Mouse (Mus musculus): ENCODE measurements at regions not wholly inside any gene's neighbourhood (a gene's known extent, or its start where the extent isn't known, plus 50 kb on each side); places are given as distances from the start of the nearest gene placed in this dataset.

GRCm38 (mm10) chr5:28571347-28571998 lies 104.4 kb upstream of the Shh start:
- DNase-seq (ENCODE audit: low read depth, low spot score), result no peak
- Histone ChIP-seq H3K27ac (ENCODE audit: control insufficient read depth, low read depth, low read length) (no peak overlapping the region), H3K27me3 (ENCODE audit: control insufficient read depth in 1 of 2, insufficient read depth in 2 of 2, low read length in 2 of 2) (no peaks in the 10 kb centered on the region), H3K79me2 (ENCODE audit: control insufficient read depth, insufficient read depth, low read length, poor library complexity) (no peaks in the 10 kb centered on the region), H3K4me3 (ENCODE audit: control insufficient read depth in 1 of 2, insufficient read depth in 1 of 2, low read depth in 2 of 2, low read length in 2 of 2) (no peak overlapping the region), H3K4me1 (ENCODE audit: control insufficient read depth in 1 of 2, insufficient read depth in 2 of 2, low read length in 2 of 2) (no peaks in the 10 kb centered on the region), H3K9me3 (replicated peaks; ENCODE audit: insufficient read depth, low read length) (no peaks in the 10 kb centered on the region), H3K36me3 (ENCODE audit: control insufficient read depth in 1 of 2, insufficient read depth in 2 of 2, low read length in 2 of 2) (no peaks in the 10 kb centered on the region), H3K9ac (ENCODE audit: control insufficient read depth, low read depth, low read length, poor library complexity, severe bottlenecking) (no peak overlapping the region)
- no peak for TF ChIP-seq USF1 (IDR thresholded peaks at IDR 0.05; ENCODE audit: low read depth, low read length)
- no peak for TF ChIP-seq ZKSCAN1 (IDR thresholded peaks at IDR 0.05; ENCODE audit: low read depth, low read length)
- TF ChIP-seq ELF1 (IDR thresholded peaks at IDR 0.05; ENCODE audit: low read depth, low read length), result no peak
- TF ChIP-seq MYC (IDR thresholded peaks at IDR 0.05; ENCODE audit: low read depth, low read length), result no peak
- no peak for TF ChIP-seq POLR2AphosphoS5 (IDR thresholded peaks at IDR 0.05; ENCODE audit: borderline replicate concordance, low read depth, low read length)
- no peak for TF ChIP-seq E2F4 (IDR thresholded peaks at IDR 0.05; ENCODE audit: borderline replicate concordance, low read depth, low read length)
- no peak for TF ChIP-seq CTCF (IDR thresholded peaks at IDR 0.05 in 2 of 3, conservative IDR thresholded peaks at IDR 0.05 in 1 of 3; ENCODE audit: control insufficient read depth in 1 of 3, insufficient read depth in 1 of 3, low read depth in 2 of 3, low read length in 3 of 3, poor library complexity in 1 of 3, severe bottlenecking in 1 of 3)
- no peak for TF ChIP-seq ZC3H11A (IDR thresholded peaks at IDR 0.05; ENCODE audit: low read depth, low read length)
- TF ChIP-seq GABPA (IDR thresholded peaks at IDR 0.05; ENCODE audit: low read depth, low read length), result no peak
- TF ChIP-seq ZNF384 (IDR thresholded peaks at IDR 0.05; ENCODE audit: low read depth, low read length), result no peak

GRCm38 (mm10) chr5:28568417-28568816 lies 101.4 kb upstream of the Shh start:
- Histone ChIP-seq H3K36me3 (ENCODE audit: control insufficient read depth in 1 of 2, insufficient read depth in 2 of 2, low read length in 2 of 2) (no peaks in the 10 kb centered on the region), H3K9me3 (replicated peaks; ENCODE audit: insufficient read depth, low read length) (no peaks in the 10 kb centered on the region), H3K9ac (ENCODE audit: control insufficient read depth, low read depth, low read length, poor library complexity, severe bottlenecking) (no peak overlapping the region), H3K4me1 (ENCODE audit: control insufficient read depth in 1 of 2, insufficient read depth in 2 of 2, low read length in 2 of 2) (no peaks in the 10 kb centered on the region), H3K27me3 (ENCODE audit: control insufficient read depth in 1 of 2, insufficient read depth in 2 of 2, low read length in 2 of 2) (no peaks in the 10 kb centered on the region), H3K27ac (ENCODE audit: control insufficient read depth, low read depth, low read length) (no peak overlapping the region), H3K4me3 (ENCODE audit: control insufficient read depth in 1 of 2, insufficient read depth in 1 of 2, low read depth in 2 of 2, low read length in 2 of 2) (no peak overlapping the region), H3K79me2 (ENCODE audit: control insufficient read depth, insufficient read depth, low read length, poor library complexity) (no peaks in the 10 kb centered on the region)
- no peak for DNase-seq (ENCODE audit: low read depth, low spot score)
- TF ChIP-seq KAT2A (conservative IDR thresholded peaks at IDR 0.05; ENCODE audit: low read depth, low read length) (no peak), CTCF (IDR thresholded peaks at IDR 0.05 in 2 of 3, conservative IDR thresholded peaks at IDR 0.05 in 1 of 3; ENCODE audit: control insufficient read depth in 1 of 3, insufficient read depth in 1 of 3, low read depth in 2 of 3, low read length in 3 of 3, poor library complexity in 1 of 3, severe bottlenecking in 1 of 3) (no peak), MYC (IDR thresholded peaks at IDR 0.05; ENCODE audit: low read depth, low read length) (no peak), E2F4 (IDR thresholded peaks at IDR 0.05; ENCODE audit: borderline replicate concordance, low read depth, low read length) (no peak), GABPA (IDR thresholded peaks at IDR 0.05; ENCODE audit: low read depth, low read length) (no peak), MYB (IDR thresholded peaks at IDR 0.05; ENCODE audit: low read depth, low read length) (no peak), USF1 (IDR thresholded peaks at IDR 0.05; ENCODE audit: low read depth, low read length) (no peak), TAL1 (IDR thresholded peaks at IDR 0.05; ENCODE audit: low read length) (no peak), ZNF384 (IDR thresholded peaks at IDR 0.05; ENCODE audit: low read depth, low read length) (no peak), MAZ (IDR thresholded peaks at IDR 0.05; ENCODE audit: low read depth, low read length) (no peak), POLR2AphosphoS5 (IDR thresholded peaks at IDR 0.05; ENCODE audit: borderline replicate concordance, low read depth, low read length) (no peak), TCF12 (IDR thresholded peaks at IDR 0.05; ENCODE audit: low read depth, low read length) (no peak), POLR2AphosphoS2 (IDR thresholded peaks at IDR 0.05; ENCODE audit: low read length) (no peak), CHD1 (IDR thresholded peaks at IDR 0.05; ENCODE audit: low read depth, low read length) (no peak), ZC3H11A (IDR thresholded peaks at IDR 0.05; ENCODE audit: low read depth, low read length) (no peak), EP300 (IDR thresholded peaks at IDR 0.05; ENCODE audit: low read depth in 1 of 2, low read length in 2 of 2) (no peak), USF2 (IDR thresholded peaks at IDR 0.05; ENCODE audit: borderline replicate concordance in 1 of 2, insufficient read depth in 1 of 2, low read depth in 1 of 2, low read length in 2 of 2) (no peak), HCFC1 (IDR thresholded peaks at IDR 0.05; ENCODE audit: low read depth, low read length) (no peak), NRF1 (IDR thresholded peaks at IDR 0.05; ENCODE audit: insufficient read depth, low read depth, low read length, poor library complexity, severe bottlenecking) (no peak), ELF1 (IDR thresholded peaks at IDR 0.05; ENCODE audit: low read depth, low read length) (no peak)

Data from MEL (cell line).